Mouse (Mus musculus): ENCODE results near the gene Gpc2. TPM values are rescaled to one million over a fixed set of nuclear protein-coding genes. Genes with fewer than 3 reads are reported as not detected.

Gene Gpc2
- polyA plus RNA-seq, 1 experiment = 2.6 TPM

DNA sequence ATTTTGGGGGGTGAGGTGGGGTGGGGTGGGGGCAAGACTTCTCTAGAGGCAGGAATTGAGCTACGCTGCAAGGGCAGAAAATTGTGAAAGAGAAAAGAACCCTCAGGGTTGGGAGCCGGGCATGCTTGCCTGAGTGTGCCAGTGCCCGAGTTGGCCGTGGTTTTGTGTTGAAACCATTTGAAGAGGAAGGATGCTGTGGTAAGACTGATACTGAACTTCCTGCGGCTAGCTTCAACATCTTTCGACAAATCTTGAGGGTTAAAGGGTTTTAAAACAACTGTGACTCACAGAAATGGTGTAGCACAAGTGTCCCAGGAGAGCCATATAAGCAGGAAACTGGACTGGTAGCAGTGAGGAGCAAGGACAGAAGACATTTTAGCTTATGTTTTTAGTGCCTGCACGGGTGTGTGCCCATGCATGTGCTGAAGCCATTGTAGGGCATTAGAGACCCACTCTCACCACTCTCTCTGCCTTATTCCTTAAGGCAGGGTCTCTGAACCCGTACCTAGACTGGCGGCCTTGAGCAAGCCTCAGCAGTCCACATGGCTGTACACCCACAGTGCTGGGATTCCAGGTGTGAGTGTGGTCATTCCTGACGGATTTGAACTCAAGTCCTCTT lies 22.7 kb downstream of the Gpc2 start:
- TF ChIP-seq GATA1 (IDR thresholded peaks at IDR 0.05; ENCODE audit: borderline replicate concordance, low read length) (no peak; the same call in 2 of the 3 replicates), FLI1 (IDR thresholded peaks at IDR 0.05; ENCODE audit: low read length) (no peak)
- H3K4me1 ChIP-seq = peaks cover 74% of the 10 kb centered on the region

DNA sequence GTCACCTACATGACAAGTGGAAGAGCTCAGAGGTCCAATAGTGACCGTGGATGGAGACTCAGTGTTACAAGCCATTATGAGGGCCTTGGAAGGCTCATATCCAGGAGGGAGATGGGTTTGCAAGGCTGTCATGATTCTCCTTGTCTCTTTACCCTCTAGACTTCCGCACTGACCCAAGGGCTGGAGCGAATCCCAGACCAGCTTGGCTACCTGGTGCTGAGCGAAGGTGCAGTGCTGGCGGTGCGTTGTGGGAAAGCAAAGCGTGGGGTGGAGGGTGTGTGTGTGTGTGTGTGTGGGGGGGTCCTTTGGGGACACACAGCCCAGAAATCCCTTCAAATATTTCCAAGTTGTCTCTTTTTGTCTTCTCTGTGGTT lies 23.7 kb downstream of the Gpc2 start:
- H3K4me1 ChIP-seq = peaks cover 64% of the 10 kb centered on the region
- H3K4me3 ChIP-seq (replicated peaks) = peak overlapping the region; percentile 94
- peaks cover 40% of the 10 kb centered on the region for H3K36me3 ChIP-seq (replicated peaks; ENCODE audit: low read length)

More for the DNA sequence above, 22.7 kb downstream of the Gpc2 start:
- peaks cover 50% of the 10 kb centered on the region for H3K36me3 ChIP-seq (replicated peaks; ENCODE audit: low read length)
- peak overlapping the region; percentile 94 for H3K4me3 ChIP-seq (replicated peaks)
- peaks cover 7% of the 10 kb centered on the region for H3K9me3 ChIP-seq
- no peaks in the 10 kb centered on the region for H3K27me3 ChIP-seq (replicated peaks)

DNA sequence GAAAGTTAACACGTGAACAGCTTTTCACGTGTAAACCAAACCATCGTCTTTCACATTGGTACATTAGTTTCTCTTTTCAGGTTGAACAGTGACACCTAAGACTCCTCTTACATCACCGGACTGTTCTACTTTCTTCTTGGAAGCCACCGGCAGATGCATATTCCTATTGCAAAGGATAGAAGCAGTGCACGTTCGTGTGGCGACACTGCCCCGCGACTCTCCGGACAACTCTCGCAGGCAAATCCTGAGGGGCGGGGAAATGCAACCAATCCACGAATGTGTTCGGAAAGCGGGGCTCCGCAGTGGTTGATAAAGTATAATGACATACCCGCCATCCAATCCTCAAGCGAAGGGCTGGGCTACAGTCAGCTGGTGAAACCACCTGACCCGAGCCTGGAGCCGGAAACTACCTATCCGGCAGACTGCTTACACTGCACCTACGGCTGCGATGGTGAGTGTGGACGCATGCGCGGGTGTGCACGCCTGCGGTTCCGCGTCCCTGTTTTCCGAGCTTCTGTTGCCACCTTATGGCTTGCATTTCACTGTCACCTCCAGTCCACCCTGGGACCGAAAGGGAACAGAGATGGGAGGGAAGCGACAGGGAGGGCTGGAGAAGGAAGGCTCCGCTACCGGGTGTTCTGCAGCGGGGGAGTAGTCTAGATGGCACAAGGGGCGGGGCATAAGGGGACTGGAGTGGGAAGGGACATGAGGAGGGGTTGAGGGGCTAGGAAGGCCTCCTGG lies 24.3 kb downstream of the Gpc2 start, which contains the start of gene Lamtor4:
TSS of gene Lamtor4 (plus strand) at position 130 of the 741 bp plus-strand sequence.
- Histone ChIP-seq H3K36me3 (replicated peaks; ENCODE audit: low read length) (peaks cover 34% of the 10 kb centered on the region), H3K9me3 (peaks cover 16% of the 10 kb centered on the region), H3K27me3 (replicated peaks) (peaks cover 5% of the 10 kb centered on the region), H3K4me3 (replicated peaks) (peak within 1 kb of the TSS; percentile 94), H3K4me1 (peaks cover 59% of the 10 kb centered on the region)
- TF ChIP-seq FLI1 (IDR thresholded peaks at IDR 0.05; ENCODE audit: low read length) (no peak), GATA1 (IDR thresholded peaks at IDR 0.05; ENCODE audit: borderline replicate concordance, low read length) (no peak)

More for the DNA sequence above, 23.7 kb downstream of the Gpc2 start:
- Histone ChIP-seq H3K9me3 (peaks cover 13% of the 10 kb centered on the region), H3K27me3 (replicated peaks) (peaks cover 3% of the 10 kb centered on the region)
- TF ChIP-seq GATA1 (IDR thresholded peaks at IDR 0.05; ENCODE audit: borderline replicate concordance, low read length) (no peak), FLI1 (IDR thresholded peaks at IDR 0.05; ENCODE audit: low read length) (no peak)

DNA sequence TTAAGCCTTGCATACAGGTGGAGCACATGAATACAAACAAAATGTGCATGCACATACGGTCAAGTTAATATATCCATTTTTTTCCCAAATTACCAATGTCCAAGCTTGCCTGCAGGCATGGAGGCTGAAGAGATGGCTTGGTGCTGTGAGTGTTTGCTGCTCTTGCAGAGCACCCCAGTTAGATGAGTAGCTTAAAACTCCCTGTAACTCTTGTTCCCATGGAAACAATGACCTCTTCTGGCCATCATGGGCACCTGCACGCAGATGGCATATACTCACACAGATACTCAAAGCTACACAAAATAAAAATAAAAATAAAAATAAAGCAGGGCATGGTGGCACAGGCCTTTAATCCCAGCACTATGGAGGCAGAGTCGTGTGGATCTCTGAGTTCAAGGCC lies 26.7 kb downstream of the Gpc2 start:
- Histone ChIP-seq H3K4me3 (replicated peaks) (no peak overlapping the region), H3K9me3 (peaks cover 23% of the 10 kb centered on the region), H3K36me3 (replicated peaks; ENCODE audit: low read length) (peaks cover 9% of the 10 kb centered on the region), H3K4me1 (peaks cover 34% of the 10 kb centered on the region), H3K27me3 (replicated peaks) (peaks cover 5% of the 10 kb centered on the region)
- TF ChIP-seq GATA1 (IDR thresholded peaks at IDR 0.05; ENCODE audit: borderline replicate concordance, low read length) = no peak
- no peak for TF ChIP-seq FLI1 (IDR thresholded peaks at IDR 0.05; ENCODE audit: low read length)

DNA sequence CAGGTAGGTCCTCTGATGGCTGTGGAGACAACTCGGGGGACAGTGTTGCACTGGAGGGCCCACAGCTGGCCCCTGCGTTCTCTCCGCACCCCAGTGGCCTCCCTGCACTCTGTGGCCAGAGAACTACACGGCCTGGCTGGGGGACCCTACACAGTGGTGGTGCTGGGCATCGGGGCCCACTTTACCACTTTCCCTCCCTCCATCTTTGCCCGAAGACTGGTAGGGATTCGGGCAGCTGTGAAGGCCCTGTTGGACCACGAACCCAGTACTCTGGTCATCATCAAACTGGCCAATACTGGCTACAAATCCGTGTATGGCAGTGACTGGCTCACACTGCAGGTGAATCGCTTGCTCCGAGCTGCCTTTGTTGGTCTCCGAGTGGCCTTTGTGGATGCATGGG lies 28.7 kb downstream of the Gpc2 start:
- Histone ChIP-seq H3K27me3 (replicated peaks) (peaks cover 5% of the 10 kb centered on the region), H3K9me3 (peaks cover 23% of the 10 kb centered on the region), H3K4me3 (replicated peaks) (no peak overlapping the region), H3K36me3 (replicated peaks; ENCODE audit: low read length) (no peaks in the 10 kb centered on the region), H3K4me1 (peaks cover 15% of the 10 kb centered on the region)
- no peak for TF ChIP-seq FLI1 (IDR thresholded peaks at IDR 0.05; ENCODE audit: low read length)
- no peak for TF ChIP-seq GATA1 (IDR thresholded peaks at IDR 0.05; ENCODE audit: borderline replicate concordance, low read length)

DNA sequence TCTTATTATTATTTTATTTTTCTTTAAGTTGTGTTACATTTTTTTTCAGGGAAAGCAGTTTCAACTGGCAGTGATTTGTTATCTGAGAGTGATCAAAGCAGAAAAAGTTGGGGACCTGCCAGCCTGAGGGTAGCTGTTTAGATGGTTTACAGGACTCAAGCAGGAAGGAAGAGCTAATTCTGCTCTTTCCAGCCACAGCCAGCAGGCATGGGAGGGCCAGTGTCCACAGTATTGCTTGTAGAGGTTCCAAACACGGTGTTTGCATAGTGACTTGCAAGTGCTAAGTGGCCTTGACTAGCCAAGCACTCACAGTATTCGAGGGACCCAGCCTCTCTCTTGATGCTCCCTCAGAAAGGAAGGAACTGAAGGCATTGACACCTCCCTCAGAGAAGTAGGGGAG lies 38.3 kb downstream of the Gpc2 start:
- TF ChIP-seq FLI1 (IDR thresholded peaks at IDR 0.05; ENCODE audit: low read length) (no peak), GATA1 (IDR thresholded peaks at IDR 0.05; ENCODE audit: borderline replicate concordance, low read length) (no peak)
- H3K9me3 ChIP-seq = peaks cover 13% of the 10 kb centered on the region; the same call in 1 of the 2 replicates
- no peaks in the 10 kb centered on the region for H3K36me3 ChIP-seq (replicated peaks; ENCODE audit: low read length)
- peaks cover 14% of the 10 kb centered on the region for H3K27me3 ChIP-seq (replicated peaks)
- H3K4me3 ChIP-seq (replicated peaks) = no peak overlapping the region
- H3K4me1 ChIP-seq = peaks cover 8% of the 10 kb centered on the region

DNA sequence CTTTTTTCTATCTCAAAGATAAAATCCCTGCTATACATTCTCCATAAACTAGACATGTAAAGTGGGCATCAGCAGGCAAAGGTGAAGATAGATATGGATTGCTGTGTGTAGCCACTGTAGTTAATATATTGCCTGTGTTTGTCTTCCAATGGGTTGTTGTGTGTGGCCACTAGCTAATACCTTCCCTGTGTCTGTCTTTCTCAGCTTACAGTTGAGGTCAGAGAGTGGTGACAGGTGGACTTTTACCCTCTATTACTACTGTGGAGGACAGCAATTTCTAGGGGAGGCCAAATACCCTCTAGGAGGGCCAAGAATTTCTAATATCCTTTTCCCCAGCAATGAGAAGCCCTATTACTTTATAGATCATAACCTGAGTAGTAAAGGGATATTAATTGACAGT lies 45.6 kb downstream of the Gpc2 start:
- no peaks in the 10 kb centered on the region for H3K36me3 ChIP-seq (replicated peaks; ENCODE audit: low read length)
- H3K9me3 ChIP-seq = peaks cover 2% of the 10 kb centered on the region; the same call in 1 of the 2 replicates
- H3K27me3 ChIP-seq (replicated peaks) = peaks cover 15% of the 10 kb centered on the region
- TF ChIP-seq GATA1 (IDR thresholded peaks at IDR 0.05; ENCODE audit: borderline replicate concordance, low read length) (no peak), FLI1 (IDR thresholded peaks at IDR 0.05; ENCODE audit: low read length) (no peak)
- H3K4me3 ChIP-seq (replicated peaks) = no peak overlapping the region
- H3K4me1 ChIP-seq = peaks cover 17% of the 10 kb centered on the region

DNA sequence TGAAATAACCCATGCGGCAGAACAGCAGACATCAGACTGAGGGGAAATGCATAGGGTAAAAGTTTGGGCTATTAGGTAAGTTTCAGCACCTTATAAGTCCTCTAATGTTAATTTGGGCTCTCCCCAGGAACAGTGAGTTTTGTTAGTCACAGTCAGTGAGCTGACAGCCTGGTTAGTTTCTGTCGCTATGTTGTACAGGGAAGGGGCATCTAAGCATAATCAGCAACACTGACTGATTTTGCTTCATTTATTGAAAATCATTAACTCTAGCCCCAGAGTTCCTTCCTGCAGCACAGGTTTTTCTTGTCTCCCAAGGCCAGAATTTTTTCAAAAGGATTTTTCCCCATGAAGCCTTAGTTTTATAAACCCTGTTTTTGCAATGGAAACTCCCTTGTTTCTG lies 46.0 kb downstream of the Gpc2 start:
- Histone ChIP-seq H3K27me3 (replicated peaks) (peaks cover 15% of the 10 kb centered on the region), H3K9me3 (no peaks in the 10 kb centered on the region), H3K36me3 (replicated peaks; ENCODE audit: low read length) (no peaks in the 10 kb centered on the region), H3K4me1 (peaks cover 21% of the 10 kb centered on the region), H3K4me3 (replicated peaks) (no peak overlapping the region)
- TF ChIP-seq GATA1 (IDR thresholded peaks at IDR 0.05; ENCODE audit: borderline replicate concordance, low read length) (no peak), FLI1 (IDR thresholded peaks at IDR 0.05; ENCODE audit: low read length) (no peak)

DNA sequence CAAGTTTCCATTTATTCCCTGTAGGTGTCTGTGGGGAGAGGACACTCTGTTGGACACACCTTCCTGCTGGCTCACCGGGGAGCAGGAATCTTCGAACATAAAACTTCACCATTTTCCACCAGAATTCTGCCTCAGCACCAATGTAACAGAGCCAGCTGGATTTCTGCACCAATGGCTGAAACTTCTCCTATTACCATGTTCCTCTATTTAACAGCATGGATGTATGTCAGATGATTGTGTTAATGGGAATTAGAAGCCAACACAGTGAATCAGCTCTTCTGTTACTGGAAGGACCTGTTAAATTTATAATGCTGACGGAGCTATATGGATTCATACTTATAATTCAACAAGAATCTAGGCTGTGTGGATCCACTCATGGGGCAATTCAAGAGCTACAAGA lies 50.3 kb downstream of the Gpc2 start:
- Histone ChIP-seq H3K27me3 (replicated peaks) (peaks cover 22% of the 10 kb centered on the region), H3K4me3 (replicated peaks) (no peak overlapping the region), H3K4me1 (peaks cover 51% of the 10 kb centered on the region), H3K9me3 (no peaks in the 10 kb centered on the region), H3K36me3 (replicated peaks; ENCODE audit: low read length) (no peaks in the 10 kb centered on the region)
- TF ChIP-seq FLI1 (IDR thresholded peaks at IDR 0.05; ENCODE audit: low read length) = no peak

DNA sequence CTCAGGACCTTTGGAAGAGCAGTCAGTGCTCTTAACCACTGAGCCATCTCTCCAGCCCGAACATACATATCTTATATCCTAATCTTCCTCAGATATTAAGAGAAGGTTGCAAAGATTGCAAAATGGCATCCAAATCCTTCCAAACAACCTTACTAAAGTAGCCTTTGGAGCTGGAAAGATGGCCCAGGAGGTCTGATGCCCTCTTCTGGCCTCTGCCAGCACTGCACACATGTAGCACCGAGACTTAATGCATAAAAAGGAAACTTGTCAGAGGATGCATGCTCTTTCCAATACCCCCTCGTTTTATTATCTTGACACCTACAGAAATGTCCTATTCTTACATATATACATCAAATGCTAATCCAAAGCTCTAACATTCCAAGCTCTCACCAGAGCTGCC lies 51.8 kb downstream of the Gpc2 start:
- Histone ChIP-seq H3K4me1 (peaks cover 51% of the 10 kb centered on the region), H3K36me3 (replicated peaks; ENCODE audit: low read length) (no peaks in the 10 kb centered on the region), H3K9me3 (no peaks in the 10 kb centered on the region), H3K4me3 (replicated peaks) (no peak overlapping the region), H3K27me3 (replicated peaks) (peaks cover 27% of the 10 kb centered on the region)
- no peak for TF ChIP-seq GATA1 (IDR thresholded peaks at IDR 0.05; ENCODE audit: borderline replicate concordance, low read length)
- no peak for TF ChIP-seq FLI1 (IDR thresholded peaks at IDR 0.05; ENCODE audit: low read length)
